Mouse (Mus musculus) neural tube, embryonic 12.5 days (tissue): ENCODE data around the gene Unc93b1. TPM values are rescaled to one million over a fixed set of nuclear protein-coding genes. Genes with fewer than 3 reads are reported as not detected.

Experiments
- ATAC-seq: fragments of 200-750 bp; cut with Nextera tagmentation; 2 replicates; pipeline ENCODE4 v1.8.0; 2017; ENCODE audit warnings: low read depth, mild to moderate bottlenecking, moderate TSS enrichment, moderate library complexity; ENCODE audit not compliant: low FRiP score
- H3K27ac ChIP-seq: fragments of 300-500 bp; sonication (generic); 2 replicates; pipeline ENCODE4 v1.5.1; 2016
- H3K27me3 ChIP-seq: fragments of 300-500 bp; sonication (generic); replicated peaks from 2 replicates; pipeline ENCODE4 v1.6.1; 2016; ENCODE audit warnings: mild to moderate bottlenecking
- H3K36me3 ChIP-seq: fragments of 300-500 bp; sonication (generic); 2 replicates; pipeline ENCODE4 v1.6.1; 2016; ENCODE audit warnings: mild to moderate bottlenecking
- H3K4me1 ChIP-seq: fragments of 300-500 bp; sonication (generic); 2 replicates; pipeline ENCODE4 v1.6.1; 2016
- H3K4me2 ChIP-seq: fragments of 300-500 bp; sonication (generic); replicated peaks from 2 replicates; pipeline ENCODE4 v1.6.1; 2016; ENCODE audit warnings: mild to moderate bottlenecking
- H3K4me3 ChIP-seq: fragments of 300-500 bp; sonication (generic); 2 replicates; pipeline ENCODE4 v1.5.1; 2016
- H3K9ac ChIP-seq: fragments of 300-500 bp; sonication (generic); 2 replicates; pipeline ENCODE4 v1.6.1; 2016; ENCODE audit warnings: mild to moderate bottlenecking
- H3K9me3 ChIP-seq: fragments of 300-500 bp; sonication (generic); 2 replicates; pipeline ENCODE4 v1.6.1; 2016; ENCODE audit warnings: mild to moderate bottlenecking
- WGBS: fragments of 180-500 bp; shearing (Covaris S2); methylation state at CpG from one replicate; pipeline ENCODE4 v1.1.7; 2016; 5-methylcytosine and 5-hydroxymethylcytosine counted together
- polyA plus RNA-seq: library from polyadenylated mRNA; unstranded; fragments of >200 nt; fragmentation: Nextera tagmentation; extraction: Ambion mirVana; gene quantifications from 2 replicates; pipeline ENCODE4 v1.2.1, GENCODE M21; 2016

The Unc93b1 gene
- polyA plus RNA-seq, 1 experiment from 2014 or later, result 11.1 TPM

DNA sequence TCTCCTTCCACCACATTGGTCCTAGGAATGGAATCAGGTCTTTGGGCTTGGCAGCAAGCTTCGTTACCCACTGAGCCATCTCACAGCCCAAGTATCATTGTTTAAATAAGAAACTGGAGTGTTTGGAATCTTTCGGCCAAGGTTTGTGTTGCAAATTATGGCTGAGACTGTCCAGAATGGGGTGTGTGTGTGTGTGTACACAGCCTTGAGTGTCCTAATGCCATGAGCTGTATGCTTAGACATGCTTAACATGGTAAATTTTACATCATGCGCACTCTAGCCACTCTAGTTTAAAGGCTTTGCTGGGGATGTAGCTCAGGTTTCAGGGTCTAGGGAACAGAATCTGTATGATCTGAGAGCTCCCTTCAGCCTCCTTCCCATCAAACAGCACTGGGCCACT, 60.5 kb downstream of the Unc93b1 start:
- Histone ChIP-seq H3K9me3 (no peaks in the 10 kb centered on the region), H3K4me1 (peaks cover 9% of the 10 kb centered on the region; the same call in 1 of the 2 replicates), H3K9ac (no peak overlapping the region), H3K36me3 (no peaks in the 10 kb centered on the region), H3K4me3 (no peak overlapping the region), H3K27ac (no peak overlapping the region), H3K4me2 (no peak overlapping the region), H3K27me3 (no peaks in the 10 kb centered on the region)
- ATAC-seq, result no peak
- WGBS, result 93% methylated on average over 3 of the region's 3 CpGs

GRCm38 (mm10) chr19:3996106-3996505, 61.1 kb downstream of the Unc93b1 start:
- Histone ChIP-seq H3K9ac (no peak overlapping the region), H3K4me3 (no peak overlapping the region), H3K9me3 (no peaks in the 10 kb centered on the region), H3K4me2 (no peak overlapping the region), H3K27me3 (no peaks in the 10 kb centered on the region), H3K27ac (no peak overlapping the region), H3K36me3 (no peaks in the 10 kb centered on the region), H3K4me1 (peaks cover 9% of the 10 kb centered on the region)
- no peak for ATAC-seq
- 76% methylated on average over 7 of the region's 7 CpGs for WGBS

DNA sequence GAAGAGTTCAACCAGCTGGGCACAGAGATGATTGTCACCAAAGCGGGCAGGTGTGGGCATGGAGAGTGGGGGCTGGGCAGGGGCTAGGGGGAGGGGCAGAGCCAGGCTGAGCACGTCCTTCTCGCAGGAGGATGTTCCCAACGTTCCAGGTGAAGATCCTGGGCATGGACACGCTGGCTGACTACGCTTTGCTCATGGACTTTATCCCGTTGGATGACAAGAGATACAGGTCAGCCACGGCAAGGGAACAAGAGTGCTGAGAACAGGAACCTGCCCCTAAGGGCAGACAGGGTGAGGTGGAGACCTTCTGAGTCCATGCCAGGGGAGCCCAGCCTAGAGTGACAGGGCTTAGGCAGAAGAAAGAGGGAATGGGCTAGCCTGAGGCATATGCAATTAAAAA, 61.8 kb downstream of the Unc93b1 start:
- 89% methylated on average over 8 of the region's 8 CpGs for WGBS
- Histone ChIP-seq H3K4me3 (no peak overlapping the region), H3K9ac (no peak overlapping the region), H3K27ac (no peak overlapping the region), H3K9me3 (no peaks in the 10 kb centered on the region), H3K4me2 (no peak overlapping the region), H3K4me1 (peaks cover 15% of the 10 kb centered on the region), H3K36me3 (no peaks in the 10 kb centered on the region), H3K27me3 (no peaks in the 10 kb centered on the region)
- no peak for ATAC-seq

GRCm38 (mm10) chr19:3997231-3997630, 62.2 kb downstream of the Unc93b1 start:
- H3K9me3 ChIP-seq, result no peaks in the 10 kb centered on the region
- H3K4me2 ChIP-seq, result no peak overlapping the region
- no peak overlapping the region for H3K27ac ChIP-seq
- H3K4me1 ChIP-seq, result peaks cover 17% of the 10 kb centered on the region
- no peak for ATAC-seq
- no peak overlapping the region for H3K9ac ChIP-seq
- H3K27me3 ChIP-seq, result no peaks in the 10 kb centered on the region
- 63% methylated on average over 8 of the region's 8 CpGs for WGBS
- H3K4me3 ChIP-seq, result no peak overlapping the region
- no peaks in the 10 kb centered on the region for H3K36me3 ChIP-seq

GRCm38 (mm10) chr19:3998335-3998734, 63.3 kb downstream of the Unc93b1 start:
- no peaks in the 10 kb centered on the region for H3K36me3 ChIP-seq
- no peaks in the 10 kb centered on the region for H3K9me3 ChIP-seq
- no peak overlapping the region for H3K9ac ChIP-seq
- H3K27ac ChIP-seq, result no peak overlapping the region
- H3K4me2 ChIP-seq, result no peak overlapping the region
- H3K4me3 ChIP-seq, result no peak overlapping the region
- 83% methylated on average over 8 of the region's 8 CpGs for WGBS
- H3K27me3 ChIP-seq, result no peaks in the 10 kb centered on the region
- ATAC-seq, result no peak
- H3K4me1 ChIP-seq, result peaks cover 17% of the 10 kb centered on the region

Other genes with a start within 250 kb of the Unc93b1 start
- 2.7 and 2.8 TPM in 2 replicates for gene Lrp5, start 248.6 kb upstream of the Unc93b1 start, polyA plus RNA-seq
- gene 1810055G02Rik, start 226.9 kb upstream of the Unc93b1 start, polyA plus RNA-seq, result 33.9 and 35.6 TPM in 2 replicates
- gene Kmt5b, start 167.8 kb upstream of the Unc93b1 start, polyA plus RNA-seq, result 53.1 and 55.3 TPM in 2 replicates
- 62.7 and 65.2 TPM in 2 replicates for gene Chka, start 83.4 kb upstream of the Unc93b1 start, polyA plus RNA-seq
- 19.7 and 22.0 TPM in 2 replicates for gene Tcirg1, start 28.1 kb upstream of the Unc93b1 start, polyA plus RNA-seq
- 226 and 234 TPM in 2 replicates for gene Ndufs8, start 22.4 kb upstream of the Unc93b1 start, polyA plus RNA-seq
- 0.84 and 0.87 TPM in 2 replicates for gene Aldh3b1, start 5.4 kb upstream of the Unc93b1 start, polyA plus RNA-seq
- gene Aldh3b3, start 23.5 kb downstream of the Unc93b1 start, polyA plus RNA-seq, result not detected in 2 replicates
- 0.65 and 0.68 TPM in 2 replicates for gene Aldh3b2, start 37.1 kb downstream of the Unc93b1 start, polyA plus RNA-seq
- 2.8 and 3.2 TPM in 2 replicates for gene Acy3, start 51.4 kb downstream of the Unc93b1 start, polyA plus RNA-seq
- gene Tbx10, start 57.6 kb downstream of the Unc93b1 start, polyA plus RNA-seq, result not detected in 2 replicates
- 20.6 and 22.8 TPM in 2 replicates for gene Nudt8, start 65.4 kb downstream of the Unc93b1 start, polyA plus RNA-seq
- 4.3 TPM in 2 replicates for gene Gm49405, start 65.4 kb downstream of the Unc93b1 start, polyA plus RNA-seq
- gene Doc2g, start 68.1 kb downstream of the Unc93b1 start, polyA plus RNA-seq, result 4.5 and 6.0 TPM in 2 replicates
- 201 and 209 TPM in 2 replicates for gene Ndufv1, start 77.6 kb downstream of the Unc93b1 start, polyA plus RNA-seq
- 349 and 353 TPM in 2 replicates for gene Gstp1, start 102.8 kb downstream of the Unc93b1 start, polyA plus RNA-seq
- 1.8 and 2.8 TPM in 2 replicates for gene Gstp2, start 110.8 kb downstream of the Unc93b1 start, polyA plus RNA-seq
- not detected in 2 replicates for gene Gstp3, start 124.4 kb downstream of the Unc93b1 start, polyA plus RNA-seq
- not detected in 2 replicates for gene Cabp2, start 146.4 kb downstream of the Unc93b1 start, polyA plus RNA-seq
- 73.6 and 75.9 TPM in 2 replicates for gene Cdk2ap2, start 162.0 kb downstream of the Unc93b1 start, polyA plus RNA-seq
- gene Pitpnm1, start 164.8 kb downstream of the Unc93b1 start, polyA plus RNA-seq, result 26.2 and 27.8 TPM in 2 replicates
- 67.3 and 69.4 TPM in 2 replicates for gene Aip, start 190.7 kb downstream of the Unc93b1 start, polyA plus RNA-seq
- gene Gpr152, start 204.6 kb downstream of the Unc93b1 start, polyA plus RNA-seq, result not detected in 2 replicates
- 0.13 and 0.19 TPM in 2 replicates for gene Cabp4, start 208.8 kb downstream of the Unc93b1 start, polyA plus RNA-seq
- gene Coro1b, start 213.4 kb downstream of the Unc93b1 start, polyA plus RNA-seq, result 128 and 131 TPM in 2 replicates
- 0.92 and 0.94 TPM in 2 replicates for gene Ptprcap, start 218.4 kb downstream of the Unc93b1 start, polyA plus RNA-seq
- 62.3 and 71.7 TPM in 2 replicates for gene Rps6kb2, start 228.2 kb downstream of the Unc93b1 start, polyA plus RNA-seq
- gene Carns1, start 240.3 kb downstream of the Unc93b1 start, polyA plus RNA-seq, result 3.9 and 4.8 TPM in 2 replicates